Mouse (Mus musculus) embryonic fibroblast, embryonic 13.5 days (primary cell): ENCODE measurements around the gene Glis2.
A peak's percentile ranks its signal among the peaks of the same experiment; 100 is the strongest.

ENCODE experiments used
- CTCF ChIP-seq: IDR thresholded peaks from 2 replicates; pipeline ENCODE4 v1.5.1; 2011; ENCODE audit warnings: mild to moderate bottlenecking, control low read depth, low read length, moderate library complexity, borderline replicate concordance; ENCODE audit not compliant: insufficient read depth
- POLR2A ChIP-seq: IDR thresholded peaks from 2 replicates; pipeline ENCODE4 v1.6.1; 2011; ENCODE audit warnings: low read depth, mild to moderate bottlenecking, control low read depth, low read length, moderate library complexity

DNA sequence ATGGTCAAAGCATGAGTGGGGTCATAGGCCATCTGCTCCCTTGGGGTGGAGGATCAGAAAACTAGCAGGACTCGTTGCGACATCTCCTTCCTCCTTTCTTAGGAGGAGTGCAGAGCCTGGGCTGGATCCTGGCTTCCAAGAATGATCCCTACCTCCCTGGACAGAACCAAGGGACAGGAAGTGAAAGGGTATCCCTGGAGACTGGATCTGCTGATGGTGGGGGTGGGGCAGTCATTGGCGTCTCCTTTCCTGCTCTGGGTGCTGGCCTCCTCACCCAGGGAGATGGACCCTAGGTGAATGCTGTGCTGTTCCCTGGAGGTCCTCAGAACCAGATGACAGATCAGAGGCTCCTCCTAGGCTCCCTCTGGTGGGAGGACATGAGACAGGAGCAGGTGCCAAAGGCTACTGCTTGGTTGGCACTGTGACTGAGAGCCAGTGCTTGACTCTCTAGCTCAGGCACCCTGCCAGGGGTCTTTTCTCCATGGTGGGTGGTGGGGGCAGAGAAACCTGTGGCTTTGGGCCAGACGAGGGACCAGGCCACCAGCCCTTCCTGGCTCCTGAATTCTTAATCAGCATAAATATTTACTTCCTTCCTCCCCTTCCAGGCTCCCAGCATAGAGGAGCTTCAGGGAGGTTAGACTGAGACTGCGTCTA is 12.0 kb downstream of the Glis2 start:
- TF ChIP-seq CTCF = peak; percentile 37; the same call in 1 of the 2 replicates
- no peak for TF ChIP-seq POLR2A
